Mouse (Mus musculus) brain, embryonic 14.5 days (tissue): ENCODE data around the gene Tuba1b. TPM values are rescaled to one million over a fixed set of nuclear protein-coding genes. Genes with fewer than 3 reads are reported as not detected.

Experiments used
- DNase-seq: peaks from one replicate; pipeline ENCODE4 v3.0.0-alpha.2; 2011; ENCODE audit warnings: low read depth
- CTCF ChIP-seq: fragments of 200-500 bp; IDR thresholded peaks from 2 replicates; pipeline ENCODE4 v1.5.1; 2012; ENCODE audit warnings: inconsistent platforms, mild to moderate bottlenecking, moderate library complexity, borderline replicate concordance; ENCODE audit not compliant: insufficient read depth, insufficient read length; ENCODE audit errors: extremely low read depth
- POLR2A ChIP-seq: fragments of 200-500 bp; IDR thresholded peaks from 2 replicates; pipeline ENCODE4 v1.6.1; 2012; ENCODE audit warnings: mild to moderate bottlenecking, inconsistent platforms, borderline replicate concordance; ENCODE audit not compliant: poor library complexity, insufficient read depth, insufficient read length, severe bottlenecking; ENCODE audit errors: extremely low read depth
- polyA plus RNA-seq: library from polyadenylated mRNA; depleted of rRNA; stranded (reverse); fragments of >200 nt; gene quantifications from 2 replicates; pipeline ENCODE4 v1.2.3, GENCODE M21; 2012

The Tuba1b gene
- polyA plus RNA-seq, 1 experiment = 2,160 TPM

GRCm38 (mm10) chr15:98916016-98916415 lies 18.3 kb downstream of the Tuba1b start:
- TF ChIP-seq CTCF (no peak), POLR2A (no peak)
- DNase-seq = no peak

- TF ChIP-seq CTCF (no peak), POLR2A (no peak)
- no peak for DNase-seq
These were observed 19.5 kb downstream of the Tuba1b start for GRCm38 (mm10) chr15:98914903-98915302.

- TF ChIP-seq POLR2A = no peak
- peak; percentile 81 for TF ChIP-seq CTCF
- DNase-seq = peak; percentile 67
These were observed 29.7 kb downstream of the Tuba1b start for GRCm38 (mm10) chr15:98904692-98905091.

- TF ChIP-seq CTCF (no peak), POLR2A (no peak)
- no peak for DNase-seq
These were observed 31.8 kb downstream of the Tuba1b start for GRCm38 (mm10) chr15:98902600-98902999.

GRCm38 (mm10) chr15:98901530-98901929 lies 32.8 kb downstream of the Tuba1b start:
- DNase-seq = no peak
- TF ChIP-seq CTCF (no peak), POLR2A (no peak)

- DNase-seq = peak; percentile 24
These were observed 36.2 kb downstream of the Tuba1b start, which contains the start of gene Dhh for GRCm38 (mm10) chr15:98897928-98898800. Dhh (minus strand) TSS chr15:98898540.

GRCm38 (mm10) chr15:98897495-98897894 lies 36.9 kb downstream of the Tuba1b start:
- TF ChIP-seq POLR2A (no peak), CTCF (no peak)
- no peak for DNase-seq

More at GRCm38 (mm10) chr15:98897928-98898800, 36.2 kb downstream of the Tuba1b start, which contains the start of gene Dhh:
- TF ChIP-seq CTCF = no peak
- TF ChIP-seq POLR2A = no peak

- peak; percentile 58 for DNase-seq
- TF ChIP-seq POLR2A = no peak
- no peak for TF ChIP-seq CTCF
These were observed 38.5 kb downstream of the Tuba1b start for GRCm38 (mm10) chr15:98895635-98896589.

GRCm38 (mm10) chr15:98894746-98895634 lies 39.4 kb downstream of the Tuba1b start:
- no peak for TF ChIP-seq POLR2A
- TF ChIP-seq CTCF = no peak

More at GRCm38 (mm10) chr15:98894746-98895634, 39.4 kb downstream of the Tuba1b start:
- no peak for DNase-seq
